Mouse (Mus musculus) brain, embryonic 18.5 days (tissue): Measurements from ENCODE around the gene Spint2.
A peak's percentile ranks its signal among the peaks of the same experiment; 100 is the strongest.

ENCODE experiments used
- DNase-seq: peaks from one replicate; pipeline ENCODE4 v3.0.0-alpha.2; 2012; ENCODE audit warnings: low read depth, low spot score

Spint2 gene

DNA sequence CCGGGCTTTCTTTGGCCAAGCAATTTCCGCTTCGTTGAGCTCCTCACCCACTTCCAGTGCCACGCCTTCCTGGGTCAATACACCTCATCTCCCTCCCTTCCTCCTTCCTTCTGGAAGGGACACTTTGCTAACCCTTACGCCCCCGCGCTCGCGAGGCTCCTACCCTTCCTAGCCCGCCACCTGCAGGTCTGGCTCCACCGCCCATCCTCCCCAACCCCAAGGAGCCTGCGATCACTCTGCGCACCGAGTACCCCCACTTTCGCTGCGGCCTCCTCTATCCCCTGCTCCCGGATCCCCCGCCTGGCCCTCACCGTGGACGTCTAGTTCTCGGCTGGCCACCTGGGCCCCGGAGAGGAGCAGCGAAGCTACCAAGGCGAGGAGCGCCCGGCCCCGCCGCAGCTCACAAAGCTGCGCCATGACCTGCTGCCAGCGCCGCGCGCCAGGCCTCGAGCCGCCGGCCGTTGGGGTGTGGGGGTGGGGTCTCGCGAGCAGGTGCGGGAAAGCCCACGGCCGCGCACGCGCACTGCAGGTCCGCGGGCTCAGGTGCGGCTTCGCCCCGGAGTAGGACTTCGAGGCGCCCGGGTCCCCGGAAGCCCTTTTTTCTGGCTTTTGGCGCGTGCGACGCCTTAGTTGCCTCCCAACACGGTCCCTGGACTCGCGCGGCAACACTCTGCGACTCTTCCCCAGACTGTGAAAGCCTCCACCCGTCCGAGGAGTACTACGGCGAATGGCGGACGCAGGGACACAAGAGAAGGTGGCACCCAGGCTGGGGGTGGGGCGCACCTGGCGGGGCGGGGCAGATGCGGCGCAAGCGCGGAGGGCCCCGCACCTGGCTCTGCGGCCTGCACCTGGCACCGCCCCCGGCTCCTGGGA, at the start of gene Spint2:
TSS of gene Spint2 (minus strand) at position 712 of the 873 bp plus-strand sequence.
- DNase-seq, result no peak

DNA sequence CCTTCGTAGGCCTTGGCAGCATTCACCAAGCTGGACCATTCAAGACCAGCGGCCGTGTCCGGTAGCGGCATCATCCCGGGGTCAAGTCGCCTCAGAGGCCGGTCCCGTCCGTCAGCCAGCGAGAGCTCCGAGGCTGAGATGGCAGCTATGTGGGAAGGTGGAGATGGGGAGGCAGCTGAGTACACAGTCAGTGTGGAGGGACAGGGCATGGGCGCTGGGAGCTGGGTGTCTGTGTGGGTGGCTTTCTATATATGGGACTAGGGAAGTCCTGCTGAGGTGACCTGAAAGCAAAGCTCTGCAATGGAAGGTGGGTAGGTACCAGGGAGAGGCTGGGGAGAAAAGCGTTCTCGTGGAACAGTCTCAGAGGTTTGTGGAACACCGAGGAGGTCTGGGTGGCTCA, 47.3 kb upstream of the Spint2 start:
- no peak for DNase-seq

DNA sequence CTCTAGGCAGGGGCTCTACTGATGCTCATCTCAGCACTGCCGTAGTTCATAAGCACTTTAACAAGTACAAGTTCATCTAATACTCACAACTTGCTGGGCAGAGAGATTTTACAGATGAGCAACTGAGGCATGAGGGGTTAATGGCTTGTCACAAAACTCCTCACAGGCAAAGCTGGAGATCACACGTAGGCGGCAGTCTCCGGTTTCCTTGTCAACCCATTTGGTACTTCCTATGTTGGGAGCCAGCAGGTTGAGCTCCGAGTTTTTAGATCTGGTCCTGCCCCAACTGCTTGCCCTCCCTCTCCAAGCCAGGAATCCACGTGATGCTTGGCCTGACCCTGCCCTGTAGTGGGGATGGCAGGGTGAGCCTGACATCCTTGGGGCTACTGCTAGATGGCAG, 45.4 kb upstream of the Spint2 start:
- DNase-seq, result no peak

DNA sequence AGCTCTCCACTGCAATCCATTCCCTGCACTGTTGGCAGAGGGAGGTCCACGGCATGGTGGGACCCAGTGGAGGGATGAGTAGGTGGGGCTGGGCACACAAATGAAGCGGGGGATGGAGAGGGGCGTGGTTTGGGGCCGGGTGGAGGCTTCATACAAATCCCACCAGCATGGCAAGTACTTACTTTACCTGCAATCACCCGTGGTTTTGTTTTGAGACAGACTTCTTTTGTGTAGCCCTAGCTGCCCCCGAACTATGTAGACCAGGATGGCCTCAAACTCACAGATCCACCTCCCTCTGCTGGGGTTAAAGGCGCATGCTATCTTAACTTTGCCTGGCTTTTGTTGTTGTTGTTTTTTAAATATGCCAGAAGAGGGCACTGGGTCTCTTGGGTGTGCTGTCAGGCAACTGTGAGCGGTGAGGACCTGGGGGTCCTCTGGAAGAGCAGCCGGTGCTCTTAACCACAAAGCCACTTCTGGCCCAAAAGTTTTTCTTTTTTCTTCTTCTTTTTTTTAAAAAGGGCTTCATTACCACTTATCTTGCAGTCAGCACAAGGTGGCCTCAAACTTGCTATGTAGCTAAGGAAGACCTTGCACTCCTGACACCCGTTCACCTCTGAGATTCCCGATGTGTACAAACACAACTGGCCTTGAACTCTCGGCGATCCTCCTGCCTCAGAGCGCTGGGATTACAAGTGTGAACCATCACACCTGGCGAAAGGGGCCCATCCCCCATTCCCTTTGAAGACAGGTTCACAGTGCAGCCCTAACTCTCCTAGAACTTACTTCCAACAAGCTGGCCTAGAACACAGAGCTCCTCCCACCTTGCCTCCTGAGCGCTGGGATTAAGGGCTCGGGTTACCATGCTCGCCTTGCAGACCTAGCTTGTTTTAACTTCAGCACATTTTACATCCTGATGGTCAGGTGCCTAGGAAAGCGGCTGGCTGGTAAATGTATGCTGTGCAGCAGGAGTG, 37.9 kb upstream of the Spint2 start:
- DNase-seq, result no peak

DNA sequence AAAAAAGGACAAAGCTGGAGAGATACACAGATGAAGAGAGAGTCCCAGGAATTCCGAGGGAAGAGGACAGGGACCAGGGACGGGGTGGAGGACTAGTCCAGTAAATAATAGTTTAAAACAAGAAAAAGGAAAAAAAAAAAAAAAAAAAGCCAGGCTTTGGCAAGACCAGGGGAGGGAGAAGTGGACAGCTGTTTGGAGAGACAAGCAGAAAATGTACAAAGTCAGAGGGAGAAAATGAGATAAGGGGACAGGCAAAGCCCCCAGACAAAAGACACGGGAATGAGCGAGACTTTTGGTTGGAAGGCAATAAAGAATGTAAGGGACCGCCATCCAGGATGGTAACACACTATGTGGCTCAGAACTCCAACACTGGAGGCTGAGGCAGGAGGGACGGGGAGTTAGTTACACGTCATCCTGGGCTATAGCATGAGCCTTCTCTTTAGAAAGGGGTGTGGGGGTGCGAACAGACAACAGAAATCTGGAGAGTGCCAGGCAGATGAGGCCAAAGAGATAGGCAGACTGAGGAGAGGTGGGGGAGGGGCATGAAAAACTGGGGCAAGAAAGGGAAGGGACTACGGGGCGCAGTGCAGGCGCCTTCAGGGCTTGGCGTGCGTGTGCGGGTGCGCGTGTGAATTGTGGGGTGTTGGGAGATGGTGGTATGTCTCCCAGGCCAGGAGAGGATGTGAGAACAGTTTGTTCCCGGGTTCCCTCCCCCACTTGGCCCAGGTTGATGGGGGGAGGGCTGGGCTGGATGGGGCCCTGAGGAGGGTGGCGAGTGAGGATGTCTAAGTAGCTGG, 36.6 kb upstream of the Spint2 start:
- no peak for DNase-seq

DNA sequence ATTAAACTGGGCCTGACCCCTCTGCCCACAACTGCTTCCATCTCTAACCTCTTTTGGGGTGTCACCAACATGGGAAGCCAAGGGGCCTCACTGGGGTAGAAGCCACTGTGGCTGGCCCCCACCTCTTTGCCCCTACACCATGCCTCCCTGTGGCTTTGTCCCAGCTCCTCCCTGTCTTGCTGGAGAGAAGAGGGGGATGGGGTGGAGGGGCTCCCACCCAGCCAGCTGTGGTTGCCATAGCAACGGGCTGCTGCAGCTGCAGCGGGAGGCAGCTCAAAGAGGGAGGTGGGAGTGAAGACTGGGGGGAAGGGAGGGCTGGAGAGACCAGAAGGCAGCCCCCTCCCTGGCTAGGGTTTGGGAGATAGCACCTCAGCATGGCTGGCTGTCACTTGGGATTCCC, 35.8 kb upstream of the Spint2 start:
- peak; percentile 81 for DNase-seq

DNA sequence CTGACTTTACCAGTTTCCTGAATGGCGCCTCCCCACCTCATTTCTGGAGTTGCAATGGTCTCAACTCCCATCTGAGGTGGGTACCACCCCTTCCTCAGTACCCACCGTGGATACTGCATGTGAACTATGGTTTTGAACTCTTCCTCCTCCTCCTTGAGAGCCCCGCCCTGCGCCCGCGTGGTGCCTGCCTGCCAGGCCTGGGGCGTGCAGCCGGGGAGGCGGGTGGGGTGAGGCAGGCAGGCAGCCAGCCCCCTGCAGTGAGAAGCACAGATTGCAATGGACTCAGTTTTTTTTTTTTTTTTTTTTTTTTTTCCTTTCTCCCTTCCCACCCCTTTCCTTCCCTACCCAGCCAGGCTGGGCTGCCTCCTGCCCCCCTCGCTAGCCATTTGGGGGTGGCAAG, 35.3 kb upstream of the Spint2 start:
- DNase-seq, result no peak

DNA sequence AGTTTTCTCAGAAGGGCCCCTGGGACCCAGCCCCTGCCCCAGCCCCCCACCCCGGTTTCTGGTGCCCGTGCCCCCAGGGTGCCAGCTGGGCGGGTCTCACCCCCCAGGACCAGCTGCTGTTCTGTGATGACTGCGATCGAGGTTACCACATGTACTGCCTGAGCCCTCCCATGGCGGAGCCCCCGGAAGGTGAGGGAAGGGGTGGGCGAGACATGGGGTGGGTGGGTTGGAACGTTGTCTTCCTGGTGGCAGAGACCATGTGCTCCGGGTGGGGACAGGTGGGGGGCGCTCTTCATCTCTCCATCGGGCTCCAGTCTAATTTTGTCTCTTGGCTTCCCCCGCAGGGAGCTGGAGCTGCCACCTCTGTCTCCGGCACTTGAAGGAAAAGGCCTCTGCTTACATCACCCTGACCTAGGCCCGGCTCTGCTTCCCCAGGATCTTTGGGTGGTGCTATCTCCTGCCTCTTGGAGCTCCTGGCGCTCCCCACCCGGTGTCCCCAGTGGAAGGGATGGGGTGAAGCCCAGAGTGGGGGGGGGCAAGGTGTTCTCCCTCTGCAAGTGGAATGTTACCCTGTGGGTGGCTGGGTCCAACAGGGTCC, 34.5 kb upstream of the Spint2 start:
- DNase-seq, result no peak

DNA sequence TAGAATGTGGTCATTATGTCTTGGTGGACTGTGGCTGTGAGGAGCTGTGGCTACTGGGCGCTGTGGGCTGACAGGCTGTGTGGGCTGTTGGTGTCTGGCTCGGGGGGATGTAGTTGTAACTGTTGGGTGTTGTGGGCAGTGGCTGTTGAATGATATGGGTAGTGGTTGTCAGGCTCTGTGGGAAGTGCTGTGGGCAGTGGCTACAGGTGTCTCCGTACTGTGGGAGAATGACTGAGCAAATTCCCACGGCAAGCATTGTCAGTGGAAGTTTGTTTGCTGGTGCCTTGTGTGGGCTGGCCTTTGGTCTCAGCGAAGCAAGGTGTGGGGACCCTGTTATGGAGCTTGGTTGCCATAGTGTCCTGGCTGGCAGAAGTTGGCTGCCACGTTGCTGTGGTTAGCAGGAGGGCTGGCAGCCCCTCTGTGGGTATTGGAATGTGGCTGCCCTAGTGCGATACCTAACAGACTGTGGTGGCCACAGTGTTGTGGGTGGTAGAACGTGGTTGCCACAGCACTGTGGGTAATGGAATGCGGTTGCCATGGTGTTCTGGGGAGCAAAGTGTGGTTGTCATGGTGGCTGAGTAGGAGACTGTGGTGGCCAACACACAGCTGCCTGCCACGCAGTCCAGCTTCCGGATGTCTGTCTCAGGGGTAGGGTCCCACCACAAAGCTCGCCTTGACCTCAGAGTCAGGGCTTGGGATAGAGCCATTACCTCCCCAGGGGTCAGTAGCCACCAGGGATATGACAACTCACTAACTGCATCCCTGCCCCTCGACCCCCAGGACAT, 33.3 kb upstream of the Spint2 start:
- DNase-seq, result no peak

DNA sequence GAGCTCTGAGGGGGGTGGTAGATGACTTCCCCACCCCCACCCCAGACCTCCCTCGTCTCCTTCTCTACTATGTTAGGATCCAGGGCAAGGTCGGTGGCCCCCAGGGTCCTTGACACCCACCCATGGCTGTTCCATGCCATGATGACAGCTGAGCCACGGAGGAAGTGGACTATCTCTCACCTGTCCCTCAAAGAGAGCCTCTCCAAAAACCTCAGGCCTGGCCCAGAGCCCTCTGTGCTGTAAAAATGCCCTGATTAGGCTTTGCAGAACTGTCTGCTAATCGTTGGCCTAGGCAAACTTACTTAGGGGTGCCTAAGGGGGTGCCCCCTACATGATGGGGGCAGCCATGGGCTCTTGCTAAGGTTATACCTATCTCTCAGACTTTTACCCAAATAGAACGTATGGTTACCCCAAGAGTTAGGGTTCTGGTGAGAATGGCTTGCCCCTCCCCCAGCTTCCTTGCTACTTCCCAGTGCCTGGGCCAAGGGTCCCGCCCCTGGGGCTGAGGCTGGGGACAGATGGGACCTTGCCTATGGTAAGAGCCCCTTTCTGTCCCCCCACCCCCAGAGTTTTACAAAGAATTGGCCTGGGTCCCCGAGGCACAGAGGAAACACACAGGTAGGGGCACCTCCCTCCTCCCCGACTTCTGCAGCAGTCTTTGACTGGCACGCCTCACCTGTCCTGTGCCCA, 32.0 kb upstream of the Spint2 start:
- DNase-seq, result no peak

DNA sequence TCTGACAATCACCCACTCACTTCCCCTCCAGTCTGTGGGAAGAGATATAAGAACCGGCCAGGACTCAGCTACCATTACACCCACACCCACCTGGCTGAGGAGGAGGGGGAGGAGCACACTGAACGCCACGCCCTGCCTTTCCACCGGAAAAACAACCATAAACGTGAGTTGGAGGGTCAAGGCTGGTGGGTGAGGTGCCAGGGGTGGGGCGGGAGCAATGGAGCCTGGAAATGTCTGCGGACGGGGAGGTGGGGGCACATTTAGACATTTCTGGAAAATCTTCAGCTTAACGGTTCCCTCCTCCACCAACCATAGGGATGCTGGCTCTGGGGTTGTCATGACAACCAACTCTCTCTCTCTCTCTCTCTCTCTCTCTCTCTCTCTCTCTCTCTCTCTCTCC, 31.3 kb upstream of the Spint2 start:
- no peak for DNase-seq

DNA sequence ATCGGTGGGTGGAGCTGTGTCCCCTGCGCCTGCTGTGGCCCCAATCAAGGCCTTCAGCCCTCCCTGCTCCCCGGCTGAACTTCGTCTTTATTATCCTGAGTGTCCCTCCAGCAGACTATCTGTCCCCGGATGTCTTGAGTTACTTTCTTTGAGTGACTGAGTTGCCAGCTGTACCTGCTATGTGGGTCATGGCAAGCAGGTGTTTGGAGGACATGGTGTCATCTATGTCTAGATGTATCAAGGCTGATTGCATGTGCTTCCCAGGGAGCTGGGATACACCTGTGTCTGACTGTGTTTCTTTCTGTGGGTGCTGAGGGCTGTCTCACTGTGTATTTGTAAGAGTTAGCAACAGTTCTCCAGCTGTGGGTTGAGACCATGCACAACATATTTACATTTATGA, 28.0 kb upstream of the Spint2 start:
- DNase-seq, result no peak

DNA sequence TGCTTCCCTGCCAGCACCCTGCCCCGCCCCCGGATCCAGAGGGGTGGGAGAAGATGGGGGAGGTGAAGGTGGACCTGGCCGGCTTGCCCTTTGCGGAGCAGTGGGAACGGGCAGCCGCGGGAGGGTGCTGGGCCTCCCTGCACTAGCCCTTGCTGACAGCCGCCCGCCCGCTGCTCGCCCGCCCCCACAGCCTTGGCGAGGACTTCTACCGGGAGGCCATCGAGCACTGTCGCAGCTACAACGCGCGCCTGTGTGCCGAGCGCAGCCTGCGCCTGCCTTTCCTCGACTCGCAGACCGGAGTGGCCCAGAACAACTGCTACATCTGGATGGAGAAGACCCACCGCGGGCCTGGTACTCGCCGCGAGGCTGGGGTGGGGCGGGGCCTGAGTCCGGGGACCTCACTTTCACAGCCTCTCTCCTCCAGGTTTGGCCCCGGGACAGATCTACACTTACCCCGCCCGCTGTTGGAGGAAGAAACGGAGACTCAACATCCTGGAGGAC, 27.6 kb upstream of the Spint2 start:
- DNase-seq, result no peak

DNA sequence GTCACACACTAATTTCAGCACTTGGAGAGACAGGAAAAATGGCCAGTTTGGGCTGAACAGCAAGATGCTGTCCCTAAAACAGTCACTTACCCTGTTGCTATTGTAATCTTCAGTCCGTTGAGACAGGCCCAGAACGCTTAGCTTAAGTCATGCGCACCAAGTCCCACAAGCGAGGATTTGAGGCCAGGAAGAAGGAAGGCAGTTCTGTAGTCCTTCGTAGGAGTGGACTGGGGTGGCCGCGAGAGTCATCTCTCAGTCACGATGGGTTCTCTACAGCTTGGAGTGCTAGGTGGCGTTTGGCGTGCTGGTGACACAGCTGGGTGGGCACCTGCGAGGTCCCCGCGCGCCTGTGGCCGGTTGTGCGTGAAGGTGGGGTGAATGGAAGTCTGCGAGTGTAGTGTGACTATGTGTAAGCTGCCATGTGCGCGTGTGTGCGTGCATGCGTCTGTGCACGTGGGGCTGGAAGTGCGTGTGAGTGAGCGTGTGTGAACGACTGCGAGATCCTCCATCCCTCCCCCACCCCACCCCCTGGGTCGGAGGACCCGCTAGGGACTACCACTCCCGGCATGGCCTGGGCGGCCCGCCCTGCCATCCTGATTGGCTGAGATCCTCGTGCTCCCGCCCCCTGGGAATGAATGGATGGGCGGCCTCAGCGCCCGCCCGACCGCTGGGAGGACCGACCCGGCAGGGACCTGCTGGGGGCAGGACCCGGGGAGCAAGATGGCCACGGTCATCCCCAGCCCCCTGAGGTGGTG, 25.8 kb upstream of the Spint2 start:
- DNase-seq, result peak; percentile 90

DNA sequence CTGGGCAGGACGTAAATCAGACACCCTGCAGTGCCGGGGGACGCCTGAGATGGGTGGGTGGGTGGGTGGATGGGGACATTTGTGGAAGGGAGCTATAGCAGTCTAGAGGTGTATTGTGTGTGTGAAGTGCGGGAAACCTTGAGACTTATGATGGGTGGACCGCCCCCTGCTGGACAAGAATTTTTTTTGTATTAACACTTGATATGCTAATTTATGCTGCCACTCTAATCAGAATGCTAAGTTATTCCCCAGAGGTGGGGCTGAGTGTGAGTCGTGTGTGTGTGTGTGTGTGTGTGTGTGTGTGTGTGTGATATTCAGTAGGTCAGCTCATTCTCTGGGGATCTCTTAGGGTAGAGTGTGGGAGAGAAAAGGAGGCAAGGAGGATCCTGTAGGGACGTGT, 24.9 kb upstream of the Spint2 start:
- no peak for DNase-seq

DNA sequence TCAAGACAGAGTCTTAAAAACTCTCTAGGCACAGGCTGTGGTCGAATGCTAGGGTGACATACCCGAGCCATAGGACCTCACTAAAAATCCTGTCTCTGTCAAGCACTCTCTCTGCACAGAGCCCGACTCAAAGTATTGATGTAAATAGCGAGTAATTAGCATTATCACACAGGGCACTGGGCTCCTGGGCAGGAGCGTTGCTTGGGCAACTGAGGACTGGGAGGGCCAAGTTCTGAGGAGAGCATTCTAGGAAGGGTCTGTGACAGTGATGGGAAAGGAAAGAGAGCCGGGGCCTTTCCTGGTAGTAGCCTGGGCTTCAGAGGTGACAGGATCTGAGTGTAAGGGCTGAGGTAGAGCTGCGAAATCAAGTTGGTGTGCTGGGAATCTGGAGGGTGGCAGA, 24.4 kb upstream of the Spint2 start:
- DNase-seq, result no peak

DNA sequence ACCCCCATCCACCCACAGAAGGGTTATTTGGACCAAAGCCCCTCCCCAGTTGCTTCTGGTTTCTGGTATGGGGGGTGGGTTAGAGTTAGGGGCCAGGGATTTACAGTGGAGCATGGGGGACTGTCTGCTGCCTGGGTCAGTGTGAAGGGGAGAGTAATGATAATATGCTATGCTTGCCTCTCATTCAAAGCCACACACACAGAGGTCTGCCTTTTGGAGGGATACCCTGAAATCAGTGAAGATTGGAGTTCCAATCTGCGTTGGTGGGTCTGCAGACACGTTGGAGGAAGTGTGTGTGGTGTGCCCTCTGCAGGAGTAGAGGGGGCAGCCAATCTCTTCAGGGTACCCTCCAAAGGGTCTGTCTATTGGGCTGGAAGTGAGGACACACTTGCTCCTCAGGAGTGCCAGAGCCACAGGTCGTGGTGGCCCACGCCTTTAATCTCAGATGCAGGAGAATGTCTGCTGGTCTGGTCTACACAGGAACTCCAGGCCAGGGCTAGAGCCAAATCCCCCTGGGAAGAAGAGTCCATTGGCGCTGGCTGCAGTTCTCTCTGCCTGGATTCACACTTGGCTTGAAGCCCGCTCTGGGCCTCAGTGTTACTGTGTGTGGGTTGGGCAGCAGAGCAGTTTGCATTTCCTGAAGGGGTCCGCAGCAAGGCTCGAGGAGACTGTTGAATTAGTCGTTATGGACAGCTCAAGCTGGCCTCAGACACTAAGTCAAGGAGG, 23.7 kb upstream of the Spint2 start:
- DNase-seq, result no peak
